In genomic region chr2:28036788-28037187, GRCm38 (mm10) we compare ENCODE assay signal across 22 mouse cellular contexts. TPM values are rescaled to one million over a fixed set of nuclear protein-coding genes. Genes with fewer than 3 reads are reported as not detected.
DNase-seq lines count a peak whose midpoint lies in the region; ATAC-seq and TF ChIP-seq lines count a peak whose summit lies in the region.
"Had no signal": no experiment of that assay in that cellular context is flagged by ENCODE, and none has a peak within 500 bp of the region (broad histone marks: within the 10 kb centered on the region; RNA-seq: fewer than 3 reads in every experiment).

No protein-coding gene starts in this region.

- H3K9me3 ChIP-seq in embryonic facial prominence, embryonic 12.5 days, result no peaks in the 10 kb centered on the region
- H3K9me3 ChIP-seq in embryonic facial prominence, embryonic 10.5 days, result no peaks in the 10 kb centered on the region
- H3K9me3 ChIP-seq in limb, embryonic 13.5 days, result no peaks in the 10 kb centered on the region
- H3K9me3 ChIP-seq in limb, embryonic 10.5 days (replicated peaks), result no peaks in the 10 kb centered on the region
- no peaks in the 10 kb centered on the region for H3K9me3 ChIP-seq in lung, embryonic 16.5 days (ENCODE audit: control insufficient read depth, low read length)
- H3K9me3 ChIP-seq in liver, postnatal 0 days (ENCODE audit: low read length), result no peaks in the 10 kb centered on the region
- H3K9me3 ChIP-seq: forebrain, embryonic 15.5 days; hindbrain, embryonic 13.5 days; neural tube, embryonic 13.5 days had no signal

- WGBS in embryonic facial prominence, embryonic 12.5 days, result 92% methylated on average over 13 of the region's 13 CpGs
- 92% methylated on average over 13 of the region's 13 CpGs for WGBS in embryonic facial prominence, embryonic 10.5 days
- WGBS in limb, embryonic 13.5 days, result 83% methylated on average over 13 of the region's 13 CpGs
- 90% methylated on average over 13 of the region's 13 CpGs for WGBS in limb, embryonic 10.5 days
- 72% methylated on average over 13 of the region's 13 CpGs for WGBS in lung, embryonic 16.5 days
- WGBS in liver, postnatal 0 days (ENCODE audit: insufficient replicate concordance), result 86% methylated on average over 13 of the region's 13 CpGs

- H3K27ac ChIP-seq in embryonic facial prominence, embryonic 12.5 days, result no peak overlapping the region
- H3K27ac ChIP-seq in embryonic facial prominence, embryonic 10.5 days (replicated peaks), result no peak overlapping the region
- H3K27ac ChIP-seq in limb, embryonic 13.5 days, result 0 out of 2 replicates have a peak overlapping the region, but pooled peaks have one; percentile 39
- no peak overlapping the region for H3K27ac ChIP-seq in limb, embryonic 10.5 days
- no peak overlapping the region for H3K27ac ChIP-seq in lung, embryonic 16.5 days (ENCODE audit: low read length)
- H3K27ac ChIP-seq in liver, postnatal 0 days (ENCODE audit: low read depth), result no peak overlapping the region
- H3K27ac ChIP-seq: hindbrain, embryonic 13.5 days; neural tube, embryonic 13.5 days had no signal

- no peak for TF ChIP-seq CTCF in liver, postnatal 0 days (IDR thresholded peaks at IDR 0.05; ENCODE audit: low read depth)

- H3K4me3 ChIP-seq in embryonic facial prominence, embryonic 12.5 days, result no peak overlapping the region
- H3K4me3 ChIP-seq in embryonic facial prominence, embryonic 10.5 days, result no peak overlapping the region
- no peak overlapping the region for H3K4me3 ChIP-seq in limb, embryonic 13.5 days
- no peak overlapping the region for H3K4me3 ChIP-seq in limb, embryonic 10.5 days
- no peak overlapping the region for H3K4me3 ChIP-seq in lung, embryonic 16.5 days (ENCODE audit: low read length)
- H3K4me3 ChIP-seq in liver, postnatal 0 days (ENCODE audit: low read depth, low read length), result no peak overlapping the region
- H3K4me3 ChIP-seq: forebrain, embryonic 15.5 days; hindbrain, embryonic 13.5 days; neural tube, embryonic 13.5 days had no signal

- no peak overlapping the region for H3K4me2 ChIP-seq in embryonic facial prominence, embryonic 12.5 days (replicated peaks)
- H3K4me2 ChIP-seq in limb, embryonic 13.5 days (replicated peaks), result no peak overlapping the region
- no peak overlapping the region for H3K4me2 ChIP-seq in lung, embryonic 16.5 days (ENCODE audit: low read depth, low read length)
- 0 out of 2 replicates have a peak overlapping the region, but pooled peaks have one; percentile 13 for H3K4me2 ChIP-seq in liver, postnatal 0 days (ENCODE audit: low read depth, low read length)
- H3K4me2 ChIP-seq: forebrain, embryonic 15.5 days; hindbrain, embryonic 13.5 days; midbrain, embryonic 11.5 days; neural tube, embryonic 13.5 days had no signal

- ATAC-seq in embryonic facial prominence, embryonic 12.5 days (ENCODE audit: insufficient number of reproducible peaks, insufficient read depth, low FRiP score, low TSS enrichment), result 0 out of 2 replicates have a peak, but pooled peaks have one; percentile 24
- ATAC-seq in limb, embryonic 13.5 days (ENCODE audit: low FRiP score, low read depth), result no peak
- ATAC-seq in lung, embryonic 16.5 days (ENCODE audit: low read depth), result peak; percentile 9; the same call in 1 of the 2 replicates
- ATAC-seq in liver, postnatal 0 days, result no peak
- ATAC-seq: CD4-positive, CD25-positive, alpha-beta regulatory T cell, adult 4 months; intestine, postnatal 0 days had no signal

- DNase-seq in embryonic facial prominence, embryonic 10.5 days (ENCODE audit: low spot score), result no peak
- no peak for DNase-seq in limb, embryonic 10.5 days (ENCODE audit: low spot score)
- no peak for DNase-seq in lung, adult 18-20 months
- DNase-seq in liver, postnatal 0 days, result no peak
- DNase-seq: layer of hippocampus, postnatal 36 days; lung, postnatal 10 days; thymus, adult 2 months; thymus, postnatal 36 days had no signal

- no peak for TF ChIP-seq EP300 in liver, postnatal 0 days (IDR thresholded peaks at IDR 0.05; ENCODE audit: low read depth)

- no peaks in the 10 kb centered on the region for H3K4me1 ChIP-seq in embryonic facial prominence, embryonic 12.5 days
- H3K4me1 ChIP-seq in embryonic facial prominence, embryonic 10.5 days, result no peaks in the 10 kb centered on the region
- peaks cover 30% of the 10 kb centered on the region for H3K4me1 ChIP-seq in limb, embryonic 13.5 days
- H3K4me1 ChIP-seq in limb, embryonic 10.5 days, result peaks cover 9% of the 10 kb centered on the region; the same call in 1 of the 2 replicates
- H3K4me1 ChIP-seq in lung, embryonic 16.5 days (replicated peaks; ENCODE audit: control insufficient read depth, insufficient read depth, low read length), result peaks cover 17% of the 10 kb centered on the region
- H3K4me1 ChIP-seq in liver, postnatal 0 days (ENCODE audit: insufficient read depth), result peaks cover 4% of the 10 kb centered on the region

- no peaks in the 10 kb centered on the region for H3K27me3 ChIP-seq in embryonic facial prominence, embryonic 12.5 days
- no peaks in the 10 kb centered on the region for H3K27me3 ChIP-seq in embryonic facial prominence, embryonic 10.5 days (replicated peaks; ENCODE audit: low read depth, poor library complexity, severe bottlenecking)
- no peaks in the 10 kb centered on the region for H3K27me3 ChIP-seq in limb, embryonic 13.5 days
- no peaks in the 10 kb centered on the region for H3K27me3 ChIP-seq in limb, embryonic 10.5 days (ENCODE audit: low read depth, poor library complexity, severe bottlenecking)
- H3K27me3 ChIP-seq in lung, embryonic 16.5 days (ENCODE audit: control insufficient read depth, insufficient read depth, low read depth, low read length), result no peaks in the 10 kb centered on the region
- no peaks in the 10 kb centered on the region for H3K27me3 ChIP-seq in liver, postnatal 0 days (ENCODE audit: insufficient read depth, low read length)
- H3K27me3 ChIP-seq: forebrain, embryonic 15.5 days had no signal

- peaks cover 72% of the 10 kb centered on the region for H3K36me3 ChIP-seq in embryonic facial prominence, embryonic 12.5 days
- H3K36me3 ChIP-seq in embryonic facial prominence, embryonic 10.5 days (replicated peaks), result peaks cover 18% of the 10 kb centered on the region
- H3K36me3 ChIP-seq in limb, embryonic 13.5 days, result peaks cover 80% of the 10 kb centered on the region
- peaks cover 25% of the 10 kb centered on the region for H3K36me3 ChIP-seq in limb, embryonic 10.5 days
- peaks cover 8% of the 10 kb centered on the region; the same call in 1 of the 2 replicates for H3K36me3 ChIP-seq in lung, embryonic 16.5 days (ENCODE audit: control insufficient read depth, insufficient read depth, low read length)
- no peaks in the 10 kb centered on the region; the same call in 1 of the 2 replicates for H3K36me3 ChIP-seq in liver, postnatal 0 days (replicated peaks; ENCODE audit: insufficient read depth, low read length)
- H3K36me3 ChIP-seq: forebrain, embryonic 15.5 days; hindbrain, embryonic 13.5 days; neural tube, embryonic 13.5 days had no signal

- no peak overlapping the region for H3K9ac ChIP-seq in embryonic facial prominence, embryonic 12.5 days
- H3K9ac ChIP-seq in limb, embryonic 13.5 days, result no peak overlapping the region
- no peak overlapping the region for H3K9ac ChIP-seq in lung, embryonic 16.5 days (ENCODE audit: low read length)
- no peak overlapping the region for H3K9ac ChIP-seq in liver, postnatal 0 days (replicated peaks)
- H3K9ac ChIP-seq: forebrain, embryonic 15.5 days; hindbrain, embryonic 13.5 days; neural tube, embryonic 13.5 days had no signal

RNA-seq across cellular contexts. Expression of gene Fcnb, which starts 47.9 kb away (rescaled TPM):
- polyA plus RNA-seq in embryonic facial prominence, embryonic 12.5 days (2016; fragmentation: Nextera tagmentation; extraction: Ambion mirVana), result 0.51 TPM in 1 of 2 replicates, not detected in the other
- polyA plus RNA-seq in embryonic facial prominence, embryonic 10.5 days (2016; fragmentation: Nextera tagmentation; extraction: Ambion mirVana), result not detected in 2 replicates
- not detected in 2 replicates for polyA plus RNA-seq in limb, embryonic 13.5 days (2015; fragmentation: Nextera tagmentation; extraction: Ambion mirVana)
- 0.19 TPM in 1 of 2 replicates, not detected in the other for polyA plus RNA-seq in limb, embryonic 10.5 days (2016; fragmentation: Nextera tagmentation; extraction: Ambion mirVana)
- polyA plus RNA-seq in lung, embryonic 16.5 days (2015; fragmentation: Nextera tagmentation; extraction: Ambion mirVana), result 0.25 and 1.4 TPM in 2 replicates
- 56.1 and 57.0 TPM in 2 replicates for polyA plus RNA-seq in liver, postnatal 0 days (2015; fragmentation: Nextera tagmentation; extraction: Ambion mirVana)
- polyA plus RNA-seq: CD4-positive, CD25-positive, alpha-beta regulatory T cell, adult 4 months; cortical plate, adult 2 months; gonadal fat pad, adult 2 months; intestine, postnatal 0 days; large intestine, adult 2 months; liver, adult 2 months; midbrain, embryonic 16.5 days had no signal

Comparison
In these comparisons a context has a peak if more than half of its experiments do, and no peak if none do; other contexts are left out.
1. ATAC-seq: peak in embryonic facial prominence, embryonic 12.5 days (single experiment) and lung, embryonic 16.5 days (single experiment); none in limb, embryonic 13.5 days (single experiment) and liver, postnatal 0 days (single experiment).
2. RNA of gene Fcnb, which starts 47.9 kb away (polyA plus RNA-seq): 56.1 to 57.0 TPM in liver, postnatal 0 days; 0.25 to 1.4 TPM in lung, embryonic 16.5 days, 0.19 TPM in limb, embryonic 10.5 days, not detected in limb, embryonic 13.5 days, 0.51 TPM in embryonic facial prominence, embryonic 12.5 days and not detected in embryonic facial prominence, embryonic 10.5 days; every median in the first group is over 10 times any median in the second.